Mouse (Mus musculus) hindbrain, embryonic 14.5 days (tissue): Measurements from ENCODE around the gene Ehmt1. TPM values are rescaled to one million over a fixed set of nuclear protein-coding genes. Genes with fewer than 3 reads are reported as not detected.

Experiments used
- ATAC-seq: fragments of 200-750 bp; cut with Nextera tagmentation; 2 replicates; pipeline ENCODE4 v1.8.0; 2017; ENCODE audit warnings: moderate number of reproducible peaks, mild to moderate bottlenecking, moderate TSS enrichment, moderate library complexity; ENCODE audit not compliant: low FRiP score
- DNase-seq: peaks from one replicate; pipeline ENCODE4 v3.0.0-alpha.2; 2015; ENCODE audit warnings: low spot score
- H3K27ac ChIP-seq: fragments of 300-500 bp; sonication (generic); 2 replicates; pipeline ENCODE4 v1.5.1; 2014; ENCODE audit warnings: mild to moderate bottlenecking, moderate library complexity
- H3K27me3 ChIP-seq: fragments of 300-500 bp; sonication (generic); 2 replicates; pipeline ENCODE4 v1.6.1; 2014; ENCODE audit warnings: mild to moderate bottlenecking, low read length, mixed read lengths; ENCODE audit not compliant: control insufficient read depth, insufficient read depth
- H3K36me3 ChIP-seq: fragments of 300-500 bp; sonication (generic); replicated peaks from 2 replicates; pipeline ENCODE4 v1.6.1; 2014; ENCODE audit not compliant: control insufficient read depth, insufficient read depth
- H3K4me1 ChIP-seq: fragments of 300-500 bp; sonication (generic); replicated peaks from 2 replicates; pipeline ENCODE4 v1.6.1; 2014; ENCODE audit warnings: antibody characterized with exemption, low read length, mixed read lengths; ENCODE audit not compliant: control insufficient read depth, insufficient read depth
- H3K4me2 ChIP-seq: fragments of 300-500 bp; sonication (generic); replicated peaks from 2 replicates; pipeline ENCODE4 v1.6.1; 2014; ENCODE audit warnings: mild to moderate bottlenecking, moderate library complexity
- H3K4me3 ChIP-seq: fragments of 300-500 bp; sonication (generic); replicated peaks from 2 replicates; pipeline ENCODE4 v1.5.1; 2014; ENCODE audit warnings: mild to moderate bottlenecking, low read length
- H3K9ac ChIP-seq: fragments of 300-500 bp; sonication (generic); 2 replicates; pipeline ENCODE4 v1.6.1; 2014
- H3K9me3 ChIP-seq: fragments of 300-500 bp; sonication (generic); 2 replicates; pipeline ENCODE4 v1.6.1; 2016; ENCODE audit warnings: low read length; ENCODE audit not compliant: control insufficient read depth
- WGBS: fragments of 180-500 bp; shearing (Covaris S2); extraction: QIAGEN DNeasy Blood & Tissue Kit; methylation state at CpG from one replicate; pipeline ENCODE4 v1.1.7; 2014; 5-methylcytosine and 5-hydroxymethylcytosine counted together
- polyA plus RNA-seq: library from polyadenylated mRNA; unstranded; fragments of >200 nt; fragmentation: Nextera tagmentation; extraction: Ambion mirVana; gene quantifications from 2 replicates; pipeline ENCODE4 v1.2.1, GENCODE M21; 2014

Gene Ehmt1
- polyA plus RNA-seq, 1 experiment from 2014 or later, result 81.8 TPM

GRCm38 (mm10) chr2:24787250-24787649 lies 132.2 kb downstream of the Ehmt1 start:
- H3K9me3 ChIP-seq, result no peaks in the 10 kb centered on the region
- no peak for DNase-seq
- WGBS, result 65% methylated on average over 4 of the region's 4 CpGs
- peaks cover 34% of the 10 kb centered on the region for H3K36me3 ChIP-seq
- no peaks in the 10 kb centered on the region for H3K4me1 ChIP-seq
- no peak overlapping the region for H3K4me2 ChIP-seq
- no peaks in the 10 kb centered on the region for H3K27me3 ChIP-seq
- H3K27ac ChIP-seq, result no peak overlapping the region
- no peak for ATAC-seq
- no peak overlapping the region for H3K4me3 ChIP-seq
- H3K9ac ChIP-seq, result no peak overlapping the region

- no peak for DNase-seq
- 51% methylated on average over 4 of the region's 4 CpGs for WGBS
These were observed 138.2 kb downstream of the Ehmt1 start for GRCm38 (mm10) chr2:24781253-24781652.

GRCm38 (mm10) chr2:24776831-24777230 lies 142.6 kb downstream of the Ehmt1 start:
- Histone ChIP-seq H3K9me3 (no peaks in the 10 kb centered on the region), H3K27me3 (no peaks in the 10 kb centered on the region), H3K4me2 (no peak overlapping the region), H3K4me1 (no peaks in the 10 kb centered on the region), H3K9ac (no peak overlapping the region), H3K36me3 (no peaks in the 10 kb centered on the region), H3K27ac (no peak overlapping the region), H3K4me3 (no peak overlapping the region)
- DNase-seq, result no peak
- 9% methylated on average over 4 of the region's 5 CpGs for WGBS
- no peak for ATAC-seq

More at GRCm38 (mm10) chr2:24781253-24781652, 138.2 kb downstream of the Ehmt1 start:
- Histone ChIP-seq H3K27ac (no peak overlapping the region), H3K4me2 (no peak overlapping the region), H3K4me1 (no peaks in the 10 kb centered on the region), H3K9ac (no peak overlapping the region), H3K9me3 (no peaks in the 10 kb centered on the region), H3K4me3 (no peak overlapping the region), H3K27me3 (no peaks in the 10 kb centered on the region), H3K36me3 (no peaks in the 10 kb centered on the region)
- ATAC-seq, result no peak

GRCm38 (mm10) chr2:24775951-24776587 lies 143.3 kb downstream of the Ehmt1 start:
- no peak overlapping the region for H3K4me2 ChIP-seq
- H3K27ac ChIP-seq, result no peak overlapping the region
- ATAC-seq, result no peak

GRCm38 (mm10) chr2:24774832-24775231 lies 144.6 kb downstream of the Ehmt1 start:
- Histone ChIP-seq H3K9me3 (no peaks in the 10 kb centered on the region), H3K4me1 (no peaks in the 10 kb centered on the region), H3K4me3 (no peak overlapping the region), H3K36me3 (no peaks in the 10 kb centered on the region), H3K4me2 (no peak overlapping the region), H3K27me3 (no peaks in the 10 kb centered on the region), H3K9ac (no peak overlapping the region), H3K27ac (no peak overlapping the region)
- no peak for DNase-seq
- ATAC-seq, result no peak
- WGBS, result 69% methylated on average over 7 of the region's 7 CpGs

More at GRCm38 (mm10) chr2:24775951-24776587, 143.3 kb downstream of the Ehmt1 start:
- DNase-seq, result no peak
- 80% methylated on average over 11 of the region's 11 CpGs for WGBS
- H3K27me3 ChIP-seq, result no peaks in the 10 kb centered on the region
- no peaks in the 10 kb centered on the region for H3K36me3 ChIP-seq
- H3K9me3 ChIP-seq, result no peaks in the 10 kb centered on the region
- no peaks in the 10 kb centered on the region for H3K4me1 ChIP-seq
- no peak overlapping the region for H3K4me3 ChIP-seq
- no peak overlapping the region for H3K9ac ChIP-seq

- no peak for ATAC-seq
- Histone ChIP-seq H3K9me3 (no peaks in the 10 kb centered on the region), H3K9ac (no peak overlapping the region), H3K4me3 (no peak overlapping the region), H3K27ac (no peak overlapping the region), H3K27me3 (no peaks in the 10 kb centered on the region), H3K4me2 (no peak overlapping the region), H3K36me3 (no peaks in the 10 kb centered on the region), H3K4me1 (no peaks in the 10 kb centered on the region)
- WGBS, result 73% methylated on average over 4 of the region's 4 CpGs
- DNase-seq, result no peak
These were observed 148.6 kb downstream of the Ehmt1 start for GRCm38 (mm10) chr2:24770861-24771260.

- no peaks in the 10 kb centered on the region for H3K27me3 ChIP-seq
- DNase-seq (peak; percentile 87), ATAC-seq (peak; percentile 92)
- WGBS, result under 1% methylated on average over 40 of the region's 42 CpGs
- peak within 1 kb of the TSS; percentile 89 for H3K4me2 ChIP-seq
- H3K4me1 ChIP-seq, result peaks cover 20% of the 10 kb centered on the region
- H3K9me3 ChIP-seq, result no peaks in the 10 kb centered on the region
- peak within 1 kb of the TSS; percentile 91 for H3K9ac ChIP-seq
- no peaks in the 10 kb centered on the region; the same call in 1 of the 2 replicates for H3K36me3 ChIP-seq
- peak within 1 kb of the TSS; percentile 91 for H3K4me3 ChIP-seq
- H3K27ac ChIP-seq, result peak within 1 kb of the TSS; percentile 68
These were observed 156.3 kb downstream of the Ehmt1 start, which contains the start of gene Cacna1b for GRCm38 (mm10) chr2:24763115-24763557. TSS of gene Cacna1b (minus strand) at chr2:24763152.

GRCm38 (mm10) chr2:24762446-24762960 lies 156.9 kb downstream of the Ehmt1 start:
- Histone ChIP-seq H3K36me3 (peaks cover 5% of the 10 kb centered on the region; the same call in 1 of the 2 replicates), H3K27ac (peak overlapping the region; percentile 68), H3K4me3 (peak overlapping the region; percentile 91), H3K4me2 (peak overlapping the region; percentile 89), H3K4me1 (peaks cover 20% of the 10 kb centered on the region), H3K9me3 (no peaks in the 10 kb centered on the region), H3K27me3 (no peaks in the 10 kb centered on the region), H3K9ac (peak overlapping the region; percentile 91)
- ATAC-seq (peak; percentile 74), DNase-seq (no peak)
- under 1% methylated on average over 52 of the region's 52 CpGs for WGBS

- Histone ChIP-seq H3K4me3 (peak overlapping the region; percentile 91), H3K27ac (peak overlapping the region; percentile 68), H3K4me2 (peak overlapping the region; percentile 89), H3K9me3 (no peaks in the 10 kb centered on the region), H3K9ac (peak overlapping the region; percentile 91), H3K36me3 (peaks cover 5% of the 10 kb centered on the region; the same call in 1 of the 2 replicates), H3K27me3 (no peaks in the 10 kb centered on the region), H3K4me1 (peaks cover 20% of the 10 kb centered on the region)
- ATAC-seq (peak; percentile 69), DNase-seq (peak; percentile 75)
- WGBS, result under 1% methylated on average over 35 of the region's 35 CpGs
These were observed 157.4 kb downstream of the Ehmt1 start for GRCm38 (mm10) chr2:24761923-24762445.
